Mouse (Mus musculus): ENCODE measurements around the gene Gria1.

DNA sequence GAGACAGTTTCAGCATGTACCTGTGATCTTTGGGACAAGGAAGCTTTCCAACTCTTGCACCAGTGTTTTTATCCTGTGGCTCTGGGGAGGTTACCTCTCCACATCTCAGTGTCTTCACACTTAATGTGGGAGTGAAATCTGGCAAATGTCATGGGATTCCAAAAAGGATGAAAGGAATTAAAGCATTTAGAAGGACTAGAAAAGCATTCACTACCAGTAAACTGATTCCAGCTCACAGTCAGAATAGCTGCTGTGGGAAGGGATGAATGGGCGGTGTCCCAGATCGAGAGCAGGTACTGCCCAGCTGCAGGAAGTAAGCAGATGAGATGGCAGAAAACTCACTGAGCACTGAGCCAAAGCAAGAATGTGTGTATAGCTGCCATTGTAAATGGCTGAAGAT lies 224.3 kb downstream of the Gria1 start:
- TF ChIP-seq POLR2A (IDR thresholded peaks at IDR 0.05; ENCODE audit: low read depth, low read length) (no peak), CTCF (IDR thresholded peaks at IDR 0.05; ENCODE audit: extremely low read depth, insufficient read depth, insufficient read length, insufficient replicate concordance) (no peak)
